Mouse (Mus musculus) lung, postnatal 36 days (tissue): ENCODE data around the gene Nadk.

Source experiments
- DNase-seq: peaks from one replicate; pipeline ENCODE4 v3.0.0; 2022; ENCODE audit warnings: mixed read lengths

Gene Nadk

DNA sequence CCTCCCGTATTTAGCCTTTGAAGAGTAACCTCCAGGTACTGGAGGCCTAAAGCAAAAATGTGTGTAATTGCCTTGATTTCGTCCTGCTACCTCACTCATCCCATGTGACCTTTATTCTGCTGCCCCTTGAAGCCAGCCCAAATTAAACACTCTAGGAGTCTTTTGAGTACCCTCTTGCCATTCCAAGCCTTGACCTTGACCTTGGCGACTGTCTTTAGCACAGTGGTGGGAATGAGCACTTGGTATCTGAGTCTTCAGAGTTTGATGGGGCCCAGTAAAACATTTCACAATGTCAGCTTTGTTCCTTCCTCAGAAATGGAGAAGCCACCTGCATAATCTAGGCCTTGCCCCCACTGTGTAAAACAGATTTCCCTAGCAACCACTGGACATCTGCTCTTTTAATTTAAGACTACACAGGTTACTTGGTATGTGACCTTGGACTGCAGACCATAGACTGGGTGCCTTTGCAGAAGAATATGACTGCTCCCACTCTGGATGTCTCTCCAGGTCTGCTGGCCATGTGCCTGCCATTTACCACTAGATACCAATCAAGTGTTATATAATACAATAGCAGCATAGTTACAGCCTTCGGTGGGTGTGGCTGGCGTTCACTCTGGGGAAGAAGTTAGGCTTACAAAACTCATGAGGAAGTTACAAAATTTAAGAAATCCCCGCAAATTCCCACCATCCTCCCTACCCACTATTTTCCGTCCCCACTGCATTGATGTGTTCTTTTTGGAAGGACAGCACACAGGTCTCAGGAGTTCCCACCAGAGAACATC is at the start of gene Nadk:
Nadk (plus strand) TSS at position 718 of the 782 bp plus-strand sequence.
- peak; percentile 70 for DNase-seq

DNA sequence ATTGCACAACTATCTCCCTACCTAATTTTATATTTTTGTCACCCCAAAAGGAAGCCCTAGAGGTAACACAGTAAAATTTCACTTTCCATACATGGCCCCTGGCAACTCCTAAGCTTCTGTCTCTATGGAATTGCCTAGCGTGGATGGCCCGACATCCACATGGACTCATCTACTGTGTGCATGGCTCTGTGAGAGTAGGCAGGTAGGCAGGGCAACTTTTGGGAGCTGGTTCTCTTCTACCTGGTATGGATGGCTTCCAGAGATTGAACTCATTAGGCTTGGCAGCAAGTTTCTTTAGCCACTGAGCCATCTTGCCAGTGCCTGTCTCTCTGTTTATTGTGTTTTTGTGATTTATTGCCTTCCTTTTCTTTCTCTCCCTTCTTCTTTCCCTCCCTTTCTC is 47.4 kb upstream of the Nadk start:
- DNase-seq = no peak

DNA sequence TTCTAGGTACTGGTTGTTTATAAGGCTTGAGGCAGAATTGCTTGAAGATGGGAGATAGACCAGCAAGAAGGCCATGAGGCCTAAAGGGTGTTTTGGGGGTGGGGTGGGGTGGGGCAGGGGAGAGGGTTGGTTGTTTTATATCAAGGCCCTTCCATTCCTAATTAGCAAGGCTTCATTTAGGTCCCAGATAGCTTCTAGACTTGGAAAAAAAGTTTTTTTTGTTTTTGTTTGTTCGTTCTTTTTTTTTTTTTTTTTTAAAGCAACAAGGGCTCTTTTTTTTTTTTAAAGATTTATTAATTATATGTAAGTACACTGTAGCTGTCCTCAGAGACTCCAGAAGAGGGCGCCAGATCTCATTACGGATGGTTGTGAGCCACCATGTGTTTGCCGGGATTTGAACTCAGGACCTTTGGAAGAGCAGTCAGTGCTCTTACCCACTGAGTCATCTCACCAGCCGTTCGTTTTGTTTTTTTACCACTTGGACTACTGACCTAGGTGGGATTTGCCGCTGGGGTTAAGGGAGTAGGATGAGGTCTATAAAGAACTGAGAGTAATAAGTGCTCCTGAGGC is 44.1 kb upstream of the Nadk start:
- DNase-seq = peak; percentile 34

GRCm38 (mm10) chr4:155522327-155522726 is 39.9 kb upstream of the Nadk start:
- no peak for DNase-seq

DNA sequence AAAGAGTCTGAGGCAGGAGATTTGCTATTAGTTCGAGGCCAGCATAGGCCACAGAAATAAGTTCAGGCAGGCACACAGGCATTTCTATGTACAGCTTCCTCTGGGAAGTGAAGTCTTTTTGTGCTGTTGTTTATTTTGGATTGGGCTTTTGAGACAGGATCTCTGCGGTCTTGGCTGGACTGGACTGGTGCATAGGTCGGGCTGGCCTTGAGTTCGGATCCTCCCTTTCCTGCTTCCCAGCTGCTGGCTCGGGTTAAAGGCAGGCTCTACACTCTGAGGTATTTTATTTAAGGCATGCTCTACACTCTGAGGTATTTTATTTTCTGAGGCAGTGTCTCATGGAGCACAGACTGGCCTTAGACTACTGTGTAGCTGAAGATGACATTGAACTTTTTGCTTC is 36.4 kb upstream of the Nadk start:
- DNase-seq = no peak

GRCm38 (mm10) chr4:155529294-155529693 is 32.9 kb upstream of the Nadk start:
- DNase-seq = peak; percentile 62

DNA sequence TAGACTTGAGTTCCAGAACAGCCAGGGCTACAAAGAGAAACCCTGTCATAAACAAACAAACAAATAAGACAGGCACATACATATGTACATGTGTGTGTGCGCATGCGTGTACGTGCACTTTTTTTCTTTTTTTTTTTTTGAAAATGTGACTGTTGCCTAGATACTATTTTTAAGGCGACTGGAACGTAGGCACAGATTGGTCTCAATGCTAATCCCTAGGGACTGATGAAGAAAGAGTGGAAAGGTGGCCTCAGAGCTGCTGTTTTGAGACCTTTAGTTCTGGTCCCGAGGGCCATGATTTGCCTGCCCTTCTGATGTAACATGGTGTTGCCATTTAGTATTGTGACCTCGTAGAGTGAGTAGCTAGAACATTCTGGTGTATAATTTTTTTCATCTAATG is 12.2 kb upstream of the Nadk start:
- DNase-seq = no peak

GRCm38 (mm10) chr4:155550446-155550845 is 11.7 kb upstream of the Nadk start:
- DNase-seq = peak; percentile 50

GRCm38 (mm10) chr4:155551073-155551472 is 11.1 kb upstream of the Nadk start:
- no peak for DNase-seq

DNA sequence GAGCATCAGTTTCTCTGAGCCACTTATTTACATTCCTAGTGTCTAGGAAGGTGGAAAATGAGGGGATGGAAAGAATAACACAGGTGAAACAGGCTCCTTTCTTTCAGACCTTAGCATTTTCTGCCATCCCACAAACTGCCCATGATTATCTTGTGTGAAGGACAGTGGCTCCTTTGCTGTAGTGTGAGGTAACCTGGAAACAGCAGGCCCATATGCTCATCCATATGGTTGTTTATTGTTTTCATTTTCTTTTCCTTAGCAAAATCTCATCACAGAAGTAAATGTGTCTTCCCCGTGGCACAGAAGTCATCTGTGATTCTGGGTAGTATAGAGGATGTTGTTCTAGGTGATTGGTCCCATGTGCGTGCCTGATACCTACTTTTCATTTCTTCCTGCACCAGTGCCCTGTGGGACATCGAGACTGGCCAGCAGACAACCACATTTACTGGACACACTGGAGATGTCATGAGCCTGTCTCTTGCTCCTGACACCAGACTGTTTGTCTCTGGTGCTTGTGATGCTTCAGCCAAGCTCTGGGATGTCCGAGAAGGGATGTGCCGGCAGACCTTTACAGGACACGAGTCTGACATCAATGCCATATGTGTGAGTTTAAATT is 9.2 kb upstream of the Nadk start:
- no peak for DNase-seq

DNA sequence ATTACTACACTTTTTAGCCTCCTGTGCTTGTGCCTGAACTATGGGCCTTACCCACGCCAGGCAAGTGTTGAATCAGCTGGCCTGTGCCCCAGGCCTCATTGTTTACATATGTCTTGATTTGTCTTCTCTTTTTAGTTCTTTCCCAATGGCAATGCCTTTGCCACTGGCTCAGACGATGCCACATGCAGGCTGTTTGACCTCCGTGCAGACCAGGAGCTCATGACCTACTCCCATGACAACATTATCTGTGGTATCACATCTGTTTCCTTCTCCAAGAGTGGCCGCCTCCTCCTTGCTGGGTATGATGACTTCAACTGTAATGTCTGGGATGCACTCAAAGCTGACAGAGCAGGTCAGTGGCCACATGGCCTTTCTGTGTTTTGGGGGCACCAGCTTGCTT is 7.3 kb upstream of the Nadk start:
- DNase-seq = peak; percentile 31

DNA sequence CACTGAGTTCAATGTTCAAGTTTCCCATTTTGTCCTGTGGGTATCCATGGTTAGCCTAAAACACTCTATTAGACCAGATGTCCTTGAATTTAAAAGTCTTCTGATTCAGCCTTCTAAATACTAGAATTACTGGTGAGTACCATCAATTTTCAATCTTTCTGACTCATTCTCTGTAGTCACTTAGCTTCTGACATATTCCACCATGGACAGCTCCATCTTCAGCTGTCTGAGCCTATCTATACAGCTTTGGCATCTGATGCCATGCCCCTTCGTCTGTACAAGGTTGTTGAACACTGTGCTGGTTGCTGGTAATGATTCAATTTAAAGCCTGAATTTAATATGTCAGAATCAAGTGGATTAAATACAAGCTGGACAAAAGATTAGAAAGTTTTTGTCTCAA is 6.7 kb upstream of the Nadk start:
- DNase-seq = no peak

- DNase-seq = peak; percentile 32
These were observed 2.7 kb upstream of the Nadk start for GRCm38 (mm10) chr4:155559454-155559853.

GRCm38 (mm10) chr4:155560932-155561331 is 1.2 kb upstream of the Nadk start:
- DNase-seq = peak; percentile 48

GRCm38 (mm10) chr4:155562725-155563399 is 684 bp downstream of the Nadk start:
- peak; percentile 69 for DNase-seq

GRCm38 (mm10) chr4:155563400-155564231 is 1.4 kb downstream of the Nadk start:
- peak; percentile 98 for DNase-seq

DNA sequence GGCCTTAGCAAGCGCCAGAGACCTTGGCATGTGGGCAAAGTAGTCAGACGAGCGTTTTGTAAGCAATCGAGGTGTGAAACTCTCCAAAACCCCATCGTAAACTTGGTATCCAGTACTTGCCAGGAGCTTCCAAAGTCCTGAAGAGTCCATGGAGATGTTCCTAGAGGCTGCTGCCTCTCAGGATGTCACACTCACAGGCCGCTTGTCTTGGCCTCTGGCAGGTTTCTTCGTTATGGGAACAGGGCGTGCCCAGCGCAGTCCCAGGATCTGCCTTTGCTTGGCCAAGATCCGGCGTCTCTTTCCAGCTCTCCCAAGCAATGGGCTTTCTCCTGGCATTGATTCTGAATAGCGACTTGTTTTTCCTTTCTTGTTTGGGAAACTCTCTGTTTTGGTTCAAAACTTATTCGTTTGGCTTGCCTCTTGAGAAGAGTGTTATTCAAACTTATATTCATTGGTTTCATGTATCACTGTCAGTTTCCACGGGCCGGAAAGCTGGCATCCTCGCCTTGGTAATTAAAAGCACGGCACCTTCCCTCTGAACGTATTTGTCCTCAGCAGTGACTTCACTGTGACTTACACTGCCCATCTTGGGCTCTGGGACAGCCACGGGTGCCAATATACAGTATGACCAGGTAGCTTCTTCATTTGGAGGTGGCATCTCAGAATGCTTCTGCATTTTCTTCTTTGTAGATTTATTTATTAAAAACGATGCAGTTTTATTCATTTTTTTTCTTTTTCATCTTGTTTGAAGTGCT is 2.3 kb downstream of the Nadk start:
- peak; percentile 75 for DNase-seq

DNA sequence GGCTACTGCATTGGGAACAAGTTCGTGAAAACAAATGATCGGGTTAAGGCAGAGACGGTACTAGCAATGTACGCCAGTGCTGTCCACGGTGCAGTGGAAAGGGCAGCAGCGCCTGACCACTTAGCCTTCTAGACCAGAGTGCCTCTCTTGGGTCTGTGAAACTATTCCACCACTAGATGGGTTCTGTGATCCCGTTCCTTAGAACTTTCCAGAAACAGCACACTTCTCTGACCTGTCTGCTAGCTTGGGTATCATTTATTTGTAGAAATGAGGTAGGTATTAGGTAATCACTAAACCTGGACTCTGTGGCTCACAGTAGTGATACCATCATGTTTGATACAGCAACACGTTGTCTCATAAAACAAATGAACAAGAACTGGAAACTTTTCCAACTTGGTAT is 4.4 kb downstream of the Nadk start:
- DNase-seq = no peak

DNA sequence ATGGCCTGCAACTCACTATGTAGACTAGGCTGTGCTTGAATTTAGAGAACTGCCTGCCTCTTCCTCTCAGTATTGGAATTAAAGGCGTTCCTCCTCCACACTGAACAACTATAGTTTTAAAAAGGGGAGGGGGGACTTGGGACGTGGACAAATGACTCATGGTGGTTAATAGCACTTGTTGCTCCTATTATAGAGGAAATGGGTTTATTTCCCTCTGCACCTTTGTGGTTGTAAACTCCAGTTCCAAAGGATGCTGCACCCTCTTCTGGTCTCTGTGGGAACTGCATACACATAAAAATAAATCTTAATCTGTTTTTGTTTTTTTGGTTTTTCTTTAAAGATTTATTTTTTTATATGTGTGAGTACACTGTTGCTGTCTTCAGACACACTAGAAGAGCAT is 6.0 kb downstream of the Nadk start:
- peak; percentile 66 for DNase-seq

- no peak for DNase-seq
These were observed 6.6 kb downstream of the Nadk start for GRCm38 (mm10) chr4:155568632-155569370.

GRCm38 (mm10) chr4:155569818-155570217 is 7.6 kb downstream of the Nadk start:
- no peak for DNase-seq
